Mouse (Mus musculus) kidney, postnatal 25 days (tissue): ENCODE measurements around the gene Tepsin.

ENCODE experiments used
- DNase-seq, 2 experiments: peaks; one replicate each; pipeline ENCODE4 v3.0.0; 2021; ENCODE audit warnings: mixed read lengths in 2 of 2

Tepsin gene

GRCm38 (mm10) chr11:120098588-120099511 lies at the start of gene Tepsin, which contains the start of gene Ndufaf8:
Gene Tepsin (minus strand): TSS chr11:120098731.
Gene Ndufaf8 (plus strand): TSS chr11:120098928.
- DNase-seq: peak; percentile 95 to 98

- peak; percentile 71 to 90 for DNase-seq
These were observed 45.4 kb upstream of the Tepsin start for GRCm38 (mm10) chr11:120143708-120144497.

- DNase-seq: peak; percentile 77 to 91
These were observed 44.1 kb upstream of the Tepsin start for GRCm38 (mm10) chr11:120142601-120143051.

- DNase-seq: no peak
These were observed 41.7 kb upstream of the Tepsin start for GRCm38 (mm10) chr11:120140255-120140654.

GRCm38 (mm10) chr11:120139309-120139731 lies 40.8 kb upstream of the Tepsin start:
- peak in 1 of 2 experiments; percentile 55 for DNase-seq

GRCm38 (mm10) chr11:120137625-120138004 lies 39.1 kb upstream of the Tepsin start:
- peak; percentile 53 to 66 for DNase-seq

- DNase-seq: no peak
These were observed 38.5 kb upstream of the Tepsin start for GRCm38 (mm10) chr11:120136796-120137624.

- DNase-seq: peak in 1 of 2 experiments; percentile 57
These were observed 37.7 kb upstream of the Tepsin start for GRCm38 (mm10) chr11:120136195-120136594.

GRCm38 (mm10) chr11:120134847-120135530 lies 36.5 kb upstream of the Tepsin start:
- peak; percentile 43 to 71 for DNase-seq

- no peak for DNase-seq
These were observed 35.6 kb upstream of the Tepsin start for GRCm38 (mm10) chr11:120134148-120134547.

- no peak for DNase-seq
These were observed 30.8 kb upstream of the Tepsin start for GRCm38 (mm10) chr11:120129281-120129680.

GRCm38 (mm10) chr11:120126845-120127244 lies 28.3 kb upstream of the Tepsin start:
- no peak for DNase-seq

GRCm38 (mm10) chr11:120122126-120122525 lies 23.6 kb upstream of the Tepsin start:
- no peak for DNase-seq

- peak; percentile 81 to 83 for DNase-seq
These were observed 22.3 kb upstream of the Tepsin start for GRCm38 (mm10) chr11:120120642-120121420.

- no peak for DNase-seq
These were observed 21.5 kb upstream of the Tepsin start for GRCm38 (mm10) chr11:120119936-120120541.

- no peak for DNase-seq
These were observed 20.6 kb upstream of the Tepsin start for GRCm38 (mm10) chr11:120119108-120119507.

GRCm38 (mm10) chr11:120117626-120118025 lies 19.1 kb upstream of the Tepsin start:
- no peak for DNase-seq

GRCm38 (mm10) chr11:120114488-120115215 lies 16.1 kb upstream of the Tepsin start:
- DNase-seq: no peak

GRCm38 (mm10) chr11:120112136-120112535 lies 13.6 kb upstream of the Tepsin start:
- peak; percentile 69 to 81 for DNase-seq

- DNase-seq: peak in 1 of 2 experiments; percentile 39
These were observed 12.5 kb upstream of the Tepsin start for GRCm38 (mm10) chr11:120111033-120111432.
